Comparison of ENCODE assay signal across 10 mouse cellular contexts in genomic region chr17:24841133-24841532, GRCm38 (mm10). TPM values are rescaled to one million over a fixed set of nuclear protein-coding genes. Genes with fewer than 3 reads are reported as not detected.
A peak's percentile ranks its signal among the peaks of the same experiment; 100 is the strongest.
DNase-seq lines count a peak whose midpoint lies in the region; ATAC-seq lines count a peak whose summit lies in the region.
"Had no signal": no experiment of that assay in that cellular context is flagged by ENCODE, and none has a peak within 500 bp of the region (broad histone marks: within the 10 kb centered on the region; RNA-seq: fewer than 3 reads in every experiment).

No protein-coding gene starts in this region.

- H3K9me3 ChIP-seq in liver, embryonic 16.5 days (replicated peaks; ENCODE audit: control insufficient read depth, low read length): no peaks in the 10 kb centered on the region
- no peaks in the 10 kb centered on the region for H3K9me3 ChIP-seq in hindbrain, embryonic 16.5 days (ENCODE audit: control insufficient read depth, low read length)
- H3K9me3 ChIP-seq: limb, embryonic 15.5 days had no signal

- no peak overlapping the region for H3K9ac ChIP-seq in liver, embryonic 16.5 days (ENCODE audit: low read depth, low read length)
- no peak overlapping the region for H3K9ac ChIP-seq in hindbrain, embryonic 16.5 days (ENCODE audit: low read depth, low read length)
- H3K9ac ChIP-seq: limb, embryonic 15.5 days had no signal

- no peak overlapping the region for H3K4me2 ChIP-seq in liver, embryonic 16.5 days (ENCODE audit: low read depth, low read length)
- H3K4me2 ChIP-seq in hindbrain, embryonic 16.5 days (ENCODE audit: low read length): no peak overlapping the region
- H3K4me2 ChIP-seq: limb, embryonic 15.5 days had no signal

- H3K4me1 ChIP-seq in liver, embryonic 16.5 days (ENCODE audit: control insufficient read depth, low read depth, low read length): no peaks in the 10 kb centered on the region; the same call in none of the 2 replicates
- no peaks in the 10 kb centered on the region for H3K4me1 ChIP-seq in hindbrain, embryonic 16.5 days (ENCODE audit: control insufficient read depth, insufficient read depth, low read depth, low read length)
- H3K4me1 ChIP-seq: limb, embryonic 15.5 days had no signal

- H3K36me3 ChIP-seq in liver, embryonic 16.5 days (ENCODE audit: control insufficient read depth, insufficient read depth): no peaks in the 10 kb centered on the region
- H3K36me3 ChIP-seq in hindbrain, embryonic 16.5 days (ENCODE audit: control insufficient read depth, insufficient read depth, low read length): no peaks in the 10 kb centered on the region
- H3K36me3 ChIP-seq: limb, embryonic 15.5 days had no signal

- WGBS in liver, embryonic 16.5 days (ENCODE audit: insufficient replicate concordance): 56% methylated on average over 4 of the region's 4 CpGs
- WGBS in hindbrain, embryonic 16.5 days: 53% methylated on average over 4 of the region's 4 CpGs

- peak; percentile 13 for DNase-seq in adrenal gland, postnatal 14 days
- DNase-seq in adrenal gland, adult 2 months: no peak
- peak; percentile 31 to 65 for DNase-seq in spleen, postnatal 10 days (ENCODE audit: low spot score in 2 of 2)
- DNase-seq in spleen, adult 12 weeks (ENCODE audit: low spot score): no peak
- peak; percentile 68 for DNase-seq in thymus, postnatal 4 days
- DNase-seq in gastrocnemius, postnatal 10 days: no peak

- H3K27me3 ChIP-seq in liver, embryonic 16.5 days (ENCODE audit: control insufficient read depth, insufficient read depth, low read depth, low read length): peaks cover 3% of the 10 kb centered on the region; the same call in 1 of the 2 replicates
- H3K27me3 ChIP-seq in hindbrain, embryonic 16.5 days (replicated peaks; ENCODE audit: control insufficient read depth, insufficient read depth, low read length): peaks cover 9% of the 10 kb centered on the region

- no peak overlapping the region for H3K4me3 ChIP-seq in liver, embryonic 16.5 days (ENCODE audit: low read depth, low read length)
- H3K4me3 ChIP-seq in hindbrain, embryonic 16.5 days (ENCODE audit: low read length): no peak overlapping the region
- H3K4me3 ChIP-seq: erythroblast, embryonic 14.5 days; limb, embryonic 15.5 days had no signal

- no peak overlapping the region for H3K27ac ChIP-seq in liver, embryonic 16.5 days (ENCODE audit: low read length)
- H3K27ac ChIP-seq in hindbrain, embryonic 16.5 days (ENCODE audit: low read depth, low read length): no peak overlapping the region
- H3K27ac ChIP-seq: limb, embryonic 15.5 days had no signal

- ATAC-seq in liver, embryonic 16.5 days (ENCODE audit: low read depth): peak; percentile 59; the same call in 1 of the 2 replicates
- ATAC-seq in hindbrain, embryonic 16.5 days: no peak

RNA-seq across cellular contexts. Expression of gene Hagh, which starts 1.2 kb away (rescaled TPM):
- total RNA-seq in adrenal gland, postnatal 14 days (2021): 122 and 150 TPM in 2 replicates
- 100 to 1,000 TPM; 102 to 123 TPM for total RNA-seq in adrenal gland, adult 2 months (2021)
- 115 and 137 TPM in 2 replicates for polyA plus RNA-seq in adrenal gland, adult 2 months (2012; rRNA removed)
- 124 and 125 TPM in 2 replicates for polyA plus RNA-seq in liver, embryonic 16.5 days (2015; fragmentation: Nextera tagmentation; extraction: Ambion mirVana)
- 10 to 100 TPM; 78.0 to 86.1 TPM for total RNA-seq in gastrocnemius, postnatal 10 days (2021)
- polyA plus RNA-seq in hindbrain, embryonic 16.5 days (2015; fragmentation: Nextera tagmentation; extraction: Ambion mirVana): 71.4 and 86.9 TPM in 2 replicates

RNA-seq across cellular contexts. Expression of gene Fahd1, which starts 9.0 kb away (rescaled TPM):
- total RNA-seq in adrenal gland, postnatal 14 days (2021): 40.6 and 43.0 TPM in 2 replicates
- 10 to 100 TPM; 25.4 to 43.4 TPM for total RNA-seq in adrenal gland, adult 2 months (2021)
- polyA plus RNA-seq in adrenal gland, adult 2 months (2012; rRNA removed): 11.7 and 16.6 TPM in 2 replicates
- 46.3 and 47.3 TPM in 2 replicates for polyA plus RNA-seq in liver, embryonic 16.5 days (2015; fragmentation: Nextera tagmentation; extraction: Ambion mirVana)
- 10 to 100 TPM; 30.7 to 33.6 TPM for total RNA-seq in gastrocnemius, postnatal 10 days (2021)
- polyA plus RNA-seq in hindbrain, embryonic 16.5 days (2015; fragmentation: Nextera tagmentation; extraction: Ambion mirVana): 23.1 and 28.8 TPM in 2 replicates

RNA-seq across cellular contexts. Expression of gene Igfals, which starts 24.7 kb away (rescaled TPM):
- 1.2 and 12.2 TPM in 2 replicates for total RNA-seq in adrenal gland, postnatal 14 days (2021)
- 1 to 10 TPM; 5.5 to 6.7 TPM for total RNA-seq in adrenal gland, adult 2 months (2021)
- polyA plus RNA-seq in adrenal gland, adult 2 months (2012; rRNA removed): 11.2 and 18.5 TPM in 2 replicates
- polyA plus RNA-seq in liver, embryonic 16.5 days (2015; fragmentation: Nextera tagmentation; extraction: Ambion mirVana): 11.0 and 11.7 TPM in 2 replicates
- total RNA-seq in gastrocnemius, postnatal 10 days (2021): 1 to 10 TPM; 3.6 to 7.0 TPM
- 0.15 TPM in 1 of 2 replicates, not detected in the other for polyA plus RNA-seq in hindbrain, embryonic 16.5 days (2015; fragmentation: Nextera tagmentation; extraction: Ambion mirVana)
- polyA plus RNA-seq: erythroblast, embryonic 14.5 days had no signal

RNA-seq across cellular contexts. Expression of gene Meiob, which starts 37.0 kb away (rescaled TPM):
- total RNA-seq in adrenal gland, postnatal 14 days (2021): 0.67 and 0.71 TPM in 2 replicates
- 1 to 10 TPM in 1 of 2 experiments, under 1 TPM in 1; 0.86 to 1.5 TPM for total RNA-seq in adrenal gland, adult 2 months (2021)
- polyA plus RNA-seq in adrenal gland, adult 2 months (2012; rRNA removed): not detected in 2 replicates
- 0.30 and 0.56 TPM in 2 replicates for polyA plus RNA-seq in liver, embryonic 16.5 days (2015; fragmentation: Nextera tagmentation; extraction: Ambion mirVana)
- total RNA-seq in gastrocnemius, postnatal 10 days (2021): not detected
- not detected in 2 replicates for polyA plus RNA-seq in hindbrain, embryonic 16.5 days (2015; fragmentation: Nextera tagmentation; extraction: Ambion mirVana)
- polyA plus RNA-seq: erythroblast, embryonic 14.5 days; limb, embryonic 15.5 days had no signal

RNA-seq across cellular contexts. Expression of gene Nubp2, which starts 45.0 kb away (rescaled TPM):
- 39.5 and 48.8 TPM in 2 replicates for total RNA-seq in adrenal gland, postnatal 14 days (2021)
- total RNA-seq in adrenal gland, adult 2 months (2021): 10 to 100 TPM; 53.1 to 56.6 TPM
- 38.5 and 55.9 TPM in 2 replicates for polyA plus RNA-seq in adrenal gland, adult 2 months (2012; rRNA removed)
- 53.2 and 55.5 TPM in 2 replicates for polyA plus RNA-seq in liver, embryonic 16.5 days (2015; fragmentation: Nextera tagmentation; extraction: Ambion mirVana)
- total RNA-seq in gastrocnemius, postnatal 10 days (2021): 10 to 100 TPM; 15.0 to 18.5 TPM
- polyA plus RNA-seq in hindbrain, embryonic 16.5 days (2015; fragmentation: Nextera tagmentation; extraction: Ambion mirVana): 64.1 and 65.7 TPM in 2 replicates

Comparison
In these comparisons a context has a peak if more than half of its experiments do, and no peak if none do; other contexts are left out.
1. DNase-seq: peak in adrenal gland, postnatal 14 days (single experiment), spleen, postnatal 10 days (2 of 2) and thymus, postnatal 4 days (single experiment); none in adrenal gland, adult 2 months (single experiment), spleen, adult 12 weeks (single experiment) and gastrocnemius, postnatal 10 days (single experiment).